Mouse (Mus musculus) frontal cortex, postnatal 36 days (tissue): ENCODE results near the gene Dyrk1b.
"Not testable (repeated sequence)": the region's sequence is repeated elsewhere in the genome, so short reads cannot be mapped to it uniquely, and the experiment has no call there.

Source experiments
- DNase-seq, 2 experiments: peaks; one replicate each; pipeline ENCODE4 v3.0.0; 2022; ENCODE audit warnings: low spot score in 2 of 2

The Dyrk1b gene

DNA sequence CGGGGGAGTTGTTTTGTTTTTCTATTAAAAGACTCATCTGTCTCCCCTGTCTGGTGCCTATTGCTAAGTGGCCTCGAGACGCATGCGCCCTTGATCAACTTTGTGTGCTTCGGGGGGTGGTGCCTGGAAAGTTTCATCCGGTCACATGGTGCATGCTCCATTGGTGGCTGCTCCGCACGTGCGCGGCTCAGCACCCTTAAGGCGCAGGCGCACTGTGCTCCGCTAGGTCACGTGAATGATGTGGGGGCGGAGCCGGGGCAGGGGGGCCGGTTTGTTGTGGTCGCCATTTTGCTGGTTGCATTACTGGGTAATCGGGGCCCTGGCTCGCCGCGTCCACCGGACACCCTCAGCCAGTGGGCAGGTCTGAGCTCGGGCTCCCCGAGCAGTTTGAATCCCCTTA lies at the start of gene Dyrk1b:
Dyrk1b (plus strand) TSS at position 242 of the 400 bp plus-strand sequence.
- DNase-seq: peak; percentile 96 to 98

DNA sequence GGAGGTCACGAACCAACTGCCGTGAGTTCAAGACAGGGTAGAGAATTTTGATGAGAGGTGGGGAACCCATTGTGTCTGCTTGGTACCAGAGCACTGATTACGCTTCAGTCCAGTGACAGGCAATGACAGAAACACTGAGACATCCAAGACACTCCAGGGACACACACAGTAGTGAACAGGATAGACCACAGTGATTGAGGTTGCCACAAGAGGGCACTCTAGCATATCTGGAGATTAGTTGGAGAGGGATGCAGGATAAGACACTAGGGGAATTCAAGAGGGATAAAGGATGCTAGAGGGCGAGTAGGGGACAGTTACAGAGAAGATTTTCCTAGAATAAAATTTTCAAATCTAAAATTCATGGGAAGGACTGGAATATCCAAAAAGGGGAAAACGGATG lies 41.7 kb upstream of the Dyrk1b start:
- DNase-seq: peak; percentile 31 to 46

DNA sequence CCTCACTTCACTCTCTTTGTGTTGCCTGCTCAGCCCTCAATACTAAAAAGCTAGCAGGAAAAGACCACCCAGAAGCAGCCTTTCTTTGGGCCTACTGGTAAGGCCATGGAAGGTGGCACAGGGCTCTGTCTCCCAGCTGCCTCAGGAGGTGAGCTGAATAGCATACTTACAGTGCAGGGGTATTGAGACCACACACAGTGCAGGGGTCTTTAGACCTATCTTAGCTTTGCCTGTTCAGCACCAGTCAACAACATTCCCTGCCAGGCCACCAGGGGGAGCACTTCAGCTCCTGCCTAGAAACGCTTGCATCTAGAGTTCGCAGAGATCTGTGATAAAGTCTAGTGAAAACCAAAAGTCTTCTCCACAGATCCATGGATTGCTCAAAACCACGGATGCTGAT lies 31.0 kb upstream of the Dyrk1b start:
- DNase-seq: peak; percentile 37 to 57

DNA sequence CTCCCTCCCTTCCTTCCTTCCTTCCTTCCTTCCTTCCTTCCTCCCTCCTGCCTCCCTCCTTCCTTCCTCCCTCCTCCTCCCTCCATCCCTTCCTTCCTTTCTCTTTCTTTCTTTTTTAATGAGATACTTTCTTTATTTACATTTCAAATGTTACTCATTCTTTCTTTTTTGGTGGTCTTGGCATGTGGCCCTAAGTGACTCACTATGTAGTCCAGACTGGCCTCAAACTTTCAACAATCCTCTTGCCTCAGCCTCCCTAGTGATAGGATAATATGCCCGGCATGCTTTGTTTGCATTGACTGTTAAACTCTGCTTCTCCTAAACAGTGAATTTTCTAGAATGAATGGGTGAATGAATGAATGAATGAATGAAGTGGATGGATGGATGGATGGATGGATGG lies 29.4 kb upstream of the Dyrk1b start:
- DNase-seq: no peak

DNA sequence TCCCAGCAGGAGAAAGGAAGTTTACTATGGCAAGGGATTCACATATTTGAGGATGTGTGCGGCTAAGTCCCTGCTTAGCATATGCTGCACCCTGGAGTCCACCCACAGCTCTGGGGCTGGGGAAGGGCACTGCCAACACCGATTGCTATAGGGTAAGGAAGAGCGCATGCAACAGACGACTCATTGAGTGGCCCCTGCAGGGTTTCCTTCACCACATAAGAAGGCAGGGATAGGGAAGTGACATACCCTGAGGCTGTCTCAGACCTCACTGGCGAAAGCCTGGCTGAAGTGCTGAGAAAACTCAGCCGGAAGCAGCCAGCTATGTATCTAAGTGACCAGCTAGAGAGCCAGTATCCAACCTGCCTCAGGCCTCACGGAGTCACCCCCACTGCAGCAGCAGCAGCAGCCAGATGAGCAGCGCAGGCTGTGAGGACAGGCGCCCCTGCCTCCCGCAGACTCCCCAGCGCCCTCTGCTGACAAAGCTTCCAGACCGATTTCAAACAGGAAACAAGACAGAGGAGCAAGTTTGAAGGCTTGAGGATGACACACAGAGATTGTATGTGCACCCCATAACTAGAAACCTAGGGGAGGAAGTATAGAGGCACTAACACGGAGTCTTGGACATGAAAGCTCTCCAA lies 27.6 kb upstream of the Dyrk1b start:
- DNase-seq: peak; percentile 46 to 55

DNA sequence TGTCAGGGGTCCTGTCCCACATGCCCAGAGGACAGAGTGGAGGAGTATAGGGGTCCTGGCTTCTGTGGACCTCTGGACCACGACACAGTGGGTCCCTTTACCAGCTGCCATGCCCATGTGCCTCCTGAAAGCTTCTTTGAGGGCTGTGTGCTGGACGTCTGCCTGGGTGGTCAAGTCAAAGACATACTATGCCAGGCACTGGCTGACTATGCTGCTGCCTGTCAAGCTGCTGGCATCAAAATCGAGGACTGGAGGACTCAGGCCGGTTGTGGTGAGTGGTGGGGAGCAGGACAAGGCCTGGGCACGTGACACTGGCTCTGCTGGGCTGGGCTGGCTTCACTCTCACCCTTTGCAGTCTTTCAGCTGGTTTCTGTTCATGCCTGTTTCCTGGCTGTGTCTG lies 25.7 kb upstream of the Dyrk1b start:
- not testable (repeated sequence) for DNase-seq

DNA sequence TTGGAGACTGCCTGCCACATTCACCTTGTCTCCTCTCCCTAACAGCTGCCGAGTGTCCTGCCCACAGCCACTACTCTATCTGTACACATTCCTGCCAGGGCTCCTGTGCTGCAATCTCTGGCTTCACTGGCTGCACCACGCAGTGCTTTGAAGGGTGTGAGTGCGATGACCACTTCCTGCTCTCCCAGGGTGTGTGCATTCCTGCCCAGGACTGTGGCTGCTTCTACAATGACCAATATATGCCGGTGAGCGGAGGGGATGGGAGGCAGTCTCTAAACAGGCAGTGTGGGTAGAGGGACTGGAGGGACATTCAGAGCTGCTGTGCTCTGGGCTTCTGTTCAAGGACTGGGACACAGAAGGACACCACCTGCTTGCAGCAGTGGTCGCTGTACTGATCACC lies 20.0 kb upstream of the Dyrk1b start:
- DNase-seq: no peak

DNA sequence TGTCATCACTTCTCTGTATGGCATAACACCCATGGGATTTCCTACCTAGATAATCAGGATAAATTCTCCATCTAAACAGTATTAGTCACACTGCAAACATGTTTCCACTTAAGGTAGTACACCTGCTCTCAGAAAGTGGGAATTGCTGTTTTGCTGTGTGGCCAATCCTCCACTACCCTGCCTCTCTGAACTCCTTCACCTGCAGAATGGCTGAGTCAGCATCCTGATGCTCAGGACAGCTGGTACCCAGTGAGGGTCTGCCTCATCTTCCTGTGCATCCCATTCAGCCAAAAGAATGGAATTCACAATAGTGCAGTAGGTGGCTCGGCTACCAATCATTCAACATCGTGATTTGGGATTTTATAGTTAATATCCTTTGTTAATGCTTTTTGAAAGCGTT lies 19.4 kb upstream of the Dyrk1b start:
- DNase-seq: no peak

DNA sequence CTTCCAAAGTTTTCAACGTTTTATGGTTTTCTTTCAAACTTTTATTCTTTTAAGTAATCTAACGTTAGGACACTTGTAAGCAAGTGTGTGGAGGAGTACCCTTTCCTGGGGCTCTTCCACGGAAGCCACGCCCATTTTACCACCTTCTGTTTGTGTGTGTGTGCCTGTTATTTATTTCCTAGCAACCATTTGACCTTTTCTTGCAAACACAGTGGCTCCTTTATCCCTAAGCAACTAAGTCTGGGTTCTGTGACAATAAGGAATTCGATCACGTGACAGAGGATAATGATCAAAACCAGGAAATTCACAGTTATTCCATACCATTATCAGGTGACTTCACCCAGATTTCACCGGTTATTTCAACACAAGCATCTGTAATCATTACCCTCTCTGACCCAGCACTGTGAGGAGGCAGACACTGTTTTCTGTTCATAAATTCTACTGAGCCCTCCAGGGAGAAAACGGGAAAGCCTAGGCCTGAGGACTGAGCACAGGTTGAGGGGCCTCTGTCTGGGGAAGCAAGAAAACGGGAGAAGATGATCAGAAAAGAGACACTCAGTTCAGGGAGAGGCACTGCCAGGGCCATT lies 18.0 kb upstream of the Dyrk1b start:
- DNase-seq: no peak

DNA sequence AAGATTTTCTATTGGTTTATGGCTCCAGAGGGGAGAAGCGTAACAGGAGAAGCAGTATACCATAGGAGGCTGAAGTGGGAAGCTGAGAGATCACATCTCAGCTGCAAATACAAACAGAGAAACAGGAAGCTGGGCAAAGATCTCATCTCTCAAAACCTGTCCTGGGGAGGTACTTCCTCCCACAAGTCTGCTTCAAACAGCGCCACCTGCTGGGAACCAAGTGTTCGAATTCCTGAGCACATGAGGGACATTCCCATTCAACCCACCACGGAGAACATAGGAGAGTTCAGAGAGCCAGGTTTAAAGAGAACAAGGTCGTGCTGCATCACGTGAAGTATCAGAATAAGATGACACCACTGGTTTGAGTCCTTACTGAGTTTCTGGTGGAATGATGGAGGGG lies 13.9 kb upstream of the Dyrk1b start:
- DNase-seq: no peak

DNA sequence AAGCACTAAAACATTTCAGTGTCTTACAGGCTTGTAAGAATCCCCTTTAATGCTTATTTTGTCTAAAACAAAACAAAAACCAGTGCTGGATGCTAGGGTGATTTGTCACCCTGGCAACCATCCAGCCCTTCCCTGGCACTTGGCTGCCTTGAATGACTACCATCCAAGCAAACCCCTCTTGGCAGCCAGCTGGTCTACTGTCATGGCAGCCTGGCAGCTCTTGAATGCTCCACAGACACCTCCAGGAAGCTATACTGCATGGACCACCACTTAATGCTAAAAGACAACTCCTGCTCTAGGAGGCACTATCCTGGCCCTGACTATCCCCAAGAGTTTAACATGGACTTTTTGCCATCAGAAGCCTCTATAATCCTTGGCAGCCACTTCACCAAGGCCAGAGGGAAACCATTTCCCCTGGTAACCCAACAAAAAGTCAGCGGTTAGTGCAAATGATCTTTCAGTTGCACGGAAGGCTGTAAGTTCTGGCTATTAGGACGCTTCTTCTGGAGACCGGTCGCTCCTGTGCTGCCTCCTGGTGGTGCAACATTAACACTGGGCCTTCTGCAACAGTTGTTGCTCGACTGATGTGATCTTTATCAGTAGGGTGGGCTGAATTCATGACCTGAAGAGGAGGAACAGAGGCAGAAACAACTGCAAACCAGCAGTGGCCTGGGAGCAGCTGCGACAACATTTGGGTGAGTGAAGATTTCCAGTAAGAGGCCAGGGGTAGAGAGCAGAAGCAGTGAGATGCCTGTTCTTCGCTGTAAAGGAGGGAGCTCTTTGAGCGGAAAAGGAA lies 10.8 kb upstream of the Dyrk1b start:
- peak; percentile 24 to 47 for DNase-seq

DNA sequence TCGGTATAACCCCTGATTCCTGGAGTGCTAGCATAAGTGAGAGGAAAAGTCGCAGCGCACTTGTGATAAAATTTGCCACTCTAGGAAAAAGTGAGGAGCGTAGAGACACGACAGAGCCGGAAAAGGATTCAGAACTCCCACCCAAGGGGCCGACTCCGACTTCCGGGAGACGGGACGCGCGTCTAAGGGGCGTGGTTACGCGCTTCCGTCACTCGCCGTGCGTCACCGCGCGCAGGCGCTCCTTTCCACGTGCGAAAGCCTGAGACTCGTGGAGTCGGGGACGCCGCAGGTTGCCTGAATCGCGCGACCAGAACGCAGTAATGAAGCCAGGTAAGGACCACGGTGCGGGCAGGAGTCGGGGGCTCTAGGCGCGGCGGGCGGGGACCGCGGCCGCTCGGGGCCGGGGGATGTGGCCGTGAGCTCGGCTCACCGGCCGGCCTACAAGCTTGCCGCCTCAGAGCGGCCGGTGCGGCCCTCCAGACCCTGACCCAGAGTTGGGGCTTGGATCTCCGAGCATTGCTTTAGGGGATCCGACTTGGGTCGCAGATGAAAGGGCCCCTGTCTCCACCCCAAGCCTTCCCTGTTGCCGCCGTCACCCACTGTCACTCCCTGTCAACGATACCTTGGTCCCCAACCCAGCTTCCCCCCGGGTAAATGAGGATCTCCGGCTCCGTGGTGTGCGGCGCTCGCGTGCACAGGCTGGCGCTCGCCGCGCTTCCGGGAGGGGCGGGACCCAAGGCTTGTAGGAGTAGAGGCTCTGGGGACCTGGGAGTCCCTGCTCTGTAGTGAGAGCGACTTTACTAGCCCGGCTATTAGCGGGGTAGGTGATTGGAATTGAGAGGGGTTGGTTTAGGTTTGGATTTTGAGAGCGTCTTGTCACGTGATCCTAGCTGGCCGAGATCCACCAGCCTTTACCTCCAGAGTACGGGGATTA lies 9.5 kb upstream of the Dyrk1b start, which contains the start of gene Fbl:
Fbl (plus strand) TSS at position 222 of the 934 bp plus-strand sequence.
- peak; percentile 86 to 94 for DNase-seq

DNA sequence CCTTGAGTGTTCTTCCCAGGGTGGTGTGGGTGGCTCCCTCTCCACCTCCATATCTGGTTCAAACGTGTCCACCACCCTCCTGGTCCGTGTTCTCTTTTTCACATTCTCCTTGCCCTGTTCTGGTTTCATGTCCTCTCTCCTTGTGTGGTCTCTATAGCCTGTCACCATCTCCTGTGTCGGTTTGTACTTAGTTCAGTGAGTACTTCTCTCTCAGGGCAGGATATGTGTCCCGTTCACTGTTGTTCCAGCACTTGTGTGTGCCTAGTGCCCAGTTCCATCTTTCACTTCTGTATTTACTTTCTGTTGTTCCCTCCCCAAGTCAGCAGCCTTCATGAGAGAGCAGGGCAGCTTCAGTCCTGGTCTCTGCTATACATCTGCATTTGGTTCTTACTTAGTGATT lies 3.9 kb upstream of the Dyrk1b start:
- no peak for DNase-seq

DNA sequence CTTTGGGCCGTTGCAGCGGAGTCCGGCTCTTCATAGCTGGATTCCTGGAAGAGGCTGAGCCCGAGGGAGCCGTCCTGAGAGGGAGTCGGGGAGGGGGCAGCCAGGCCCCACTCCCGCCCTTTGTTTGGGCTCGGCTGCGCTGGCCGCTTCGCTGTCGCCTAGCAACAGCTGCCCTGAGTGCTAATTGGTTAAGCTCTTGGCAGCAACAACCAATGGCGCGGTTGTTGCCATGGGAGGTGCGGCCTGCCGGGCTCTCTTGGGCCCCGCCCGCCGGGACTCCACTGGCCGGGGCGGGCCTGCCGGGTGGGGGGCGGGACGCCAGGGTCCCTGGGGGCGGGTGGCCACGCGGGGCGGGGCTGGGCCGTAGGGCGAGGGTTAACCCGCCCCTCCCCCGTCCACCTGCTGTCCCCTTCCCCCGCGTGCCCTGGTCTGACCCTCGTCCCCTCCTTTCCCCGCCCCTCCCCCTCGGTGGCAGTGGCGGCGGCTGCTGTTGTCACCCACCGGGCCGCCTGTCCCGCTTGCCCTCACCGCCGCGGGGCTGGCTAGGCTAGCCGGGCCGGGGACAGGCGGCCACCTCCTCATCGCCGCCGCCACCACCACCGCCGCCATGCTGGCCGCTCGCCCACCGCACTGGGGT lies 590 bp downstream of the Dyrk1b start:
- peak; percentile 88 to 94 for DNase-seq

DNA sequence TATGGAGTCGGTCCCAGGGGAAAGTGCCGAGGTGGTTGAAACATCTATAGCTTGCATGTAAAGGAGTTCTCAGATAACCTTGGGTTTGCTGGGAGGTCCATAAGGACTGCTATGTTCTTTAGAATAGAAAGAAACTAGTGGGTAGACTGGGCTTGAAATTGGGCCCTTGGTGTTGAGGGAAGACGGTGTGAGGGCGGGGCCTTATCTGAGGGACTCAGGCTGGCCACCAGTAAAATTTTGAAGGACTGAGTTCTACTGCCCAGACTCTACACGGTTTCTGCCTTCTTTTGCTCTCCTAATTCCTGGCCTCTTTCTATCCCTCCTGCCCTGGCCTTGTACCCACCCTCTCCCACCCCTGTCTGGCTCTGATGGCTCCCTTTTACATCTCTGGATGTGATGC lies 1.6 kb downstream of the Dyrk1b start:
- no peak for DNase-seq

DNA sequence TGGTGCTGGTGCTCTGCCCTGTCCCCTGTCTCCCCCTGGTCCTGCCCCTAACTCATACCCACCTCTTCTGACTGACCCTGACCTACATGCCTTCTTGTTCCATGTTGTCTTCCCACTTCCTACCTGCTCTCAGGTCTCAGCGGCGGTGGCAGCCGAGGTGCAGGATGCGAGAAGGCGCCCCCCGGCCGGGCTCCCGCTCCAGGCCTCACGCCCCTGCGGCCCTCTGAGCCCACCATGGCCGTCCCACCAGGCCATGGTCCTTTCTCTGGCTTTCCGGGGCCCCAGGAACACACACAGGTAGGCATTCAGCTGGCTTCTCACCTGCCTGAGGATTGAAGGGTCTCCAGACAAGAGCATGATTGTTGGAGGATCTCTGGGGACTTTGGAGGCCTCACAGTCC lies 2.1 kb downstream of the Dyrk1b start:
- no peak for DNase-seq

DNA sequence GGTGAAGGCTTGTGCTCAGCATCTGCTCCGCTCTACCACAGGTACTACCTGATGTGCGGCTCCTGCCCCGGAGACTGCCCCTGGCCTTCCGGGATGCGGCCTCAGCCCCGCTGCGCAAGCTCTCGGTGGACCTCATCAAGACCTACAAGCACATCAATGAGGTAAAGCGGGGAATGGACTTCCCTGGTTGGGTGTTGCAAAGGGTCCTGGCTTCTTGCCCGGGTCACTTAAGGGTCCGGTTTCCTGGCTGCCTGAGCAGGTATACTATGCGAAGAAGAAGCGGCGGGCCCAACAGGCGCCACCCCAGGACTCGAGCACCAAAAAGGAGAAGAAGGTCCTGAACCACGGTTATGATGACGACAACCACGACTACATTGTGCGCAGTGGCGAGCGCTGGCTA lies 3.1 kb downstream of the Dyrk1b start:
- no peak for DNase-seq

DNA sequence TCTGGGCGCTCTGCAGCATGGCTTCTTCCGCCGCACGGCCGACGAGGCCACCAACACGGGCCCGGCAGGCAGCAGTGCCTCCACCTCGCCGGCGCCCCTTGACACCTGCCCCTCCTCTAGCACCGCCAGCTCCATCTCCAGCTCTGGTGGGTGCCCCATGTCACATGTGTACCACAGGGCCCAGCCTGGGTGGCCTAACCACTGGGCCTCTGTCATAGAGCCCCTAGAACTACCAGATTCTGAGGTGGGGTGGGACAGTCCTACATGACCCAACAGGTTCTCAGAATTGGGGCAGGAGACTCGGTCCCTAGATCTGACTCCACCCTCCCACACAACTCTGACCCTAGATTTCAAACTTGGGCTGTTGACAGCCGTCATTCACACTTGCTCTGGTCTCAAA lies 6.6 kb downstream of the Dyrk1b start:
- no peak for DNase-seq

DNA sequence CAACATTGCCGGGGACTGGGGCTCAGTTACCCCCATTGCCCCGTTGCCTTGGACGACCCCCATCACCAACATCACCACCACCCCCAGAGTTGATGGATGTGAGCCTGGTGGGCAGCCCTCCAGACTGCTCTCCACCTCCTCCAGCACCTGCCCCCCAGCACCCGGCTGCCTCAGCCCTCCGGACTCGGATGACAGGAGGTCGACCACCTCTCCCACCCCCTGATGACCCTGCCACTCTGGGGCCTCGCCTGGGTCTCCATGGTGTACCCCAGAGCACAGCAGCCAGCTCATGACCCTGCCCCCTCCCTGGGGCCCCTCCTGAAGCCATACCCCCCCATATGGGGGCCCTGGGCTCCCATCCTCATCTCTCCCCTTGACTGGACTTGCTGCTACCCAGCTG lies 7.4 kb downstream of the Dyrk1b start:
- no peak for DNase-seq

DNA sequence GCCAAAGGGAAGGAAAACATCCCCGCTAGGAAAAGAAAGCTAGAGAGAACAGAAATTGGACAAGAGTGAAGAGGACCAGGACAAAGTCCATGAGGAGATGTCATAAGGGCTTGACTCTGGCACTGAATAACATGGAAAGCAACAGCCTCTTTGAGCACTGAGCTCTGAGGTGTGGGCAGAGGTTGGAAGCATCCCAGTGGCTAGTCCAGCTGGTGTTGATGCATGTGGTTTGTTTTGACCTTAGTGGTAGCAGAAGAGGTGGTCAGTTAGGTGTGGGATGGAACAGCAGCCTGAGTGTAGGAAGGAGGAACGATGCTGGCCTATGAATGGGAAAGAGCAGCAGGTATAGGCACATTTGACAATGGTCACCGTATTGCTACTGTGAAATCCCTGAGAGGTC lies 12.2 kb downstream of the Dyrk1b start:
- no peak for DNase-seq

DNA sequence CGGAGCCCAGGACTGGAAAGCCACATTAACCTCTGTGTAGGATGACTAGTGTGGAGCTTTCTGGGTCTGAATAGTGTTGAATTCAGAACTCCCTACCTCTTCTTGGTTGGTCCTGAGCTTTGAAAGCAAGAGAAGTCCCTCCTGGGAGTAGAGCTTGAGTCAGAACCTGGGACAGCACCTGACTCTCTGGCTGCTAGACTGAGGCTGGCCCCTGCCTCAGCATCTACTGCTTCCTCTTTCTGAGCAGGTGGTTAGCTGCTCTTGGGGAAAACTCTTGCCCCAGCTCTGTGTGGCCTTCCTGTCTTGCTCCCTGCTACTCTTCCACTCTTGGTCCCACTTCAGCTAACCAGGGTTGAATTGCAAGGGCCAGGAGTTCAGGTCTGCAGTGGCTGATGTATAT lies 12.6 kb downstream of the Dyrk1b start:
- DNase-seq: no peak
